Mouse (Mus musculus): ENCODE results near the gene Map3k10. TPM values are rescaled to one million over a fixed set of nuclear protein-coding genes. Genes with fewer than 3 reads are reported as not detected.

The Map3k10 gene
- polyA plus RNA-seq, 1 experiment, result 22.4 TPM

DNA sequence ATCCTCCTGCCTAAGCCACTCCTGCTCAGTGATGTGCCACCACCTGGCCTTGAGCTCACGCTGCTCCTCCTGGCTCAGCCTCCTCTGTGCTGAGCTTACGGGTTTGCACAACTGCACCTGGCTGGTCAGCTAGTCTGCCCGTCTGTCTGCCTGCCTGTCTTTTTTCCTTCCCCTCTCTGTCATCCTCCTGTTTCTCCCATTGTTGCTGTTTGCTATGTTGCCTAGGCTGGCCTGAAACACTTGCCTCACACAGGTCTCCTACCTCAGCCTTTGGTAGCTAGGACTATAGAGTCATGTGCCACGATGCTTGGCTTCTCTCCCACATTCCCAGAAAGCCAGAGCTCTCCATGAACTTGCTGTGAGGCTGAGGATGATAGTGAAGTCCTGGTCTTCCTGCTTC is 61.5 kb downstream of the Map3k10 start:
- Histone ChIP-seq H3K9me3 (no peaks in the 10 kb centered on the region), H3K36me3 (replicated peaks; ENCODE audit: low read length) (peaks cover 86% of the 10 kb centered on the region), H3K4me3 (replicated peaks) (peak overlapping the region; percentile 76), H3K4me1 (peaks cover 95% of the 10 kb centered on the region), H3K27me3 (replicated peaks) (no peaks in the 10 kb centered on the region)
- TF ChIP-seq FLI1 (IDR thresholded peaks at IDR 0.05; ENCODE audit: low read length), result no peak
- TF ChIP-seq GATA1 (IDR thresholded peaks at IDR 0.05; ENCODE audit: borderline replicate concordance, low read length), result no peak

DNA sequence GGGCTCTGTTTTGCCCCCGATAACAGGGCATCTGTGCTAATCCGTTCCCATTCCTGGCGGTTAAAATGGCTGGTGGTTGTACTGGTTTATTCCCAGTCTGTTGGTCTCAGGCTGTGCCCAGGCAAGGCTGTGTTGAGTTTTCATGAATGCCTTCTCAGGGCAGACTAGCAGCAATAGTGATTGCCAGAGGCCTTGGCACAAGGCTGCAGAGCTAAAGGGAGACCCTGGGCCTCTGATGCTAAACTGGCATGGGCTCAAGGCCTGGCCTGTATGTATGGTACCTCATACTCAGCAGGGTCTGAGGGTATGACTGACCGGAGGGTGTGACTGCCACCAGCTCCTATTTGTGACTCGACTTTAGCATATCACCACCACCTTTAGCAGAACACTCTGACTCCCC is 63.5 kb downstream of the Map3k10 start:
- Histone ChIP-seq H3K4me3 (replicated peaks) (peak overlapping the region; percentile 33), H3K27me3 (replicated peaks) (no peaks in the 10 kb centered on the region), H3K4me1 (peaks cover 96% of the 10 kb centered on the region), H3K36me3 (replicated peaks; ENCODE audit: low read length) (peaks cover 86% of the 10 kb centered on the region), H3K9me3 (no peaks in the 10 kb centered on the region)
- TF ChIP-seq GATA1 (IDR thresholded peaks at IDR 0.05; ENCODE audit: borderline replicate concordance, low read length), result no peak
- no peak for TF ChIP-seq FLI1 (IDR thresholded peaks at IDR 0.05; ENCODE audit: low read length)

DNA sequence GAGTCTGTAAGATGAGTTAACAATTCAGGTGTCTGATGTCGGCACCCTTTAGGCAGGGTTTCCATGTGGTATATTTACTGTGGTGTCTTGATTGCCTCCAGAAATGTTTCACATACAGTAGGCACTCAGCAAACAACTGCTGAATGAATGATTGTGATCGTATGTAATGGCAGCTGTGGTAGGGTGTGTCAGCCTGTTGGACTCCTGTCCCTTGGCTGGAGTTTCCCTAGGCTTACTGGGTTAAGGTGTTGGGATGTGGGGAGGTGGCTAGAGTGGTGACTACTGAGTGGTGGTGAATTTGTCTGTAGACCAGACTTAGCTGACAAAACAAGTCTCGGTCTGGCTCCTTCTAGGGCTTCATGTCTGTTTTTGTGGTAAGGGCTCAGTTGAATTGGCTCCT is 64.0 kb downstream of the Map3k10 start:
- H3K27me3 ChIP-seq (replicated peaks), result no peaks in the 10 kb centered on the region
- H3K9me3 ChIP-seq, result no peaks in the 10 kb centered on the region
- peaks cover 97% of the 10 kb centered on the region for H3K4me1 ChIP-seq
- no peak for TF ChIP-seq FLI1 (IDR thresholded peaks at IDR 0.05; ENCODE audit: low read length)
- TF ChIP-seq GATA1 (IDR thresholded peaks at IDR 0.05; ENCODE audit: borderline replicate concordance, low read length), result no peak
- peaks cover 87% of the 10 kb centered on the region for H3K36me3 ChIP-seq (replicated peaks; ENCODE audit: low read length)
- H3K4me3 ChIP-seq (replicated peaks), result peak overlapping the region; percentile 79

DNA sequence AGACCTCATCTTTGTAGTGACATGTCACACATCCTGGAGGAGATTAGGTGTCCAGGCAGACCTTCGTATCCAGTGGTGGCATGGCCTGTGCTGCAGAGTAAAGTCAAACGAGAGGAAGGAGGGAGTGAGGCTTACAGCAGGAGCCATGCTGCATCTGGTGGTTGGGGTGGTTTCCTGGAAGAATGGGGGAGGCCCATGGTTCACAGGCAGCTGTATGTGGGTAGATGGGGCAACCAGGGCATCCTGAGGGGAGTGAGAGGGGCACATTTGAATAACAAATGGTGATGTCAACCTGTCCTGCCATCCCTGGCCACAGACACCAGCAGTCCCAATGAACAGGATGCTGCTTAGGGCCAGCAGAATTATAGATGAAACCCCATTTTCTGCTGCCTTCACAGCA is 64.7 kb downstream of the Map3k10 start:
- H3K4me3 ChIP-seq (replicated peaks), result peak overlapping the region; percentile 79
- peaks cover 89% of the 10 kb centered on the region for H3K36me3 ChIP-seq (replicated peaks; ENCODE audit: low read length)
- TF ChIP-seq GATA1 (IDR thresholded peaks at IDR 0.05; ENCODE audit: borderline replicate concordance, low read length), result no peak
- TF ChIP-seq FLI1 (IDR thresholded peaks at IDR 0.05; ENCODE audit: low read length), result peak; percentile 30; the same call in 1 of the 2 replicates
- H3K9me3 ChIP-seq, result no peaks in the 10 kb centered on the region
- H3K4me1 ChIP-seq, result peaks cover 100% of the 10 kb centered on the region
- H3K27me3 ChIP-seq (replicated peaks), result no peaks in the 10 kb centered on the region

DNA sequence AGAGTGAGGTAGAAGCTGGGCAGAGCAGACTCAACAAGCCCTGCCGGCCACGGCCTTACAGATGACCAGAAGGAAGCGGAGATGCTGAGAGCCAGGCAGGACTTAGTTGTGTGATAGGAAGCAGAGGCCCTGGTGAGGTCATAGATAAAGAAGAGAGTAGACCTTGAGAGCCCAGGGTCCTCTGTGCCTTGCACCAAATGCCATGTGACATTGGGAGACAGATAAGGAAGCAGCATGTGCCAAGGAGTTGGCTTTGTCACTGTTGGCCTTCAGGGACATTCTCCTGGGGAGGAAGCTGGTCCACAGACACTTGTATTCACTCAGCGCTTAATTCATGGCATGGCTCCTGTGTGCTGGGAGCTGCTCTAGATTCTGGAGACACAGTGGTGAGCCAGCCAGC is 65.1 kb downstream of the Map3k10 start:
- Histone ChIP-seq H3K27me3 (replicated peaks) (no peaks in the 10 kb centered on the region), H3K4me3 (replicated peaks) (peak overlapping the region; percentile 79), H3K4me1 (peaks cover 100% of the 10 kb centered on the region), H3K9me3 (no peaks in the 10 kb centered on the region), H3K36me3 (replicated peaks; ENCODE audit: low read length) (peaks cover 89% of the 10 kb centered on the region)
- TF ChIP-seq FLI1 (IDR thresholded peaks at IDR 0.05; ENCODE audit: low read length) (no peak), GATA1 (IDR thresholded peaks at IDR 0.05; ENCODE audit: borderline replicate concordance, low read length) (peak; percentile 24; the same call in 1 of the 3 replicates)

DNA sequence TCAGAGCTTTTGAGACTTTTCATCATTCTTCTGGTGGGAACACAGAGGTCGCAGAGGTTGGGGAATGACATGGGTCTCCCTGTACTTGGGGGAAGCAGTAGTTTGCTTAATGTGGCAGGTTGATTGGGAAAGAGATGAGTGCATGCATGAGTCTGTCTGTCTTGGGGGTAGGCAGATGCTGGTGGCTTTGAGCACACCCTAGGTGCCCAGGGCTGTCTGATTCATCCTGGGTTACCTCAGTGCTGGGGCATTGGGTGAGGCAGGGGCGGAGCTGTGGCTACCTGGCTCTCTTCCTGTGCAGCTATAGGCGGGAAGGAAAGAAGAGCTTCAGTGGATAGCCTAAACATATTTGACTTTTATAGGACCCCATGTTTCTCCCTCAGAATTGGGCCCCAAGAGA is 66.3 kb downstream of the Map3k10 start:
- no peaks in the 10 kb centered on the region for H3K9me3 ChIP-seq
- no peaks in the 10 kb centered on the region for H3K27me3 ChIP-seq (replicated peaks)
- peaks cover 91% of the 10 kb centered on the region for H3K36me3 ChIP-seq (replicated peaks; ENCODE audit: low read length)
- no peak for TF ChIP-seq FLI1 (IDR thresholded peaks at IDR 0.05; ENCODE audit: low read length)
- TF ChIP-seq GATA1 (IDR thresholded peaks at IDR 0.05; ENCODE audit: borderline replicate concordance, low read length), result no peak
- peak overlapping the region; percentile 50 for H3K4me3 ChIP-seq (replicated peaks)
- H3K4me1 ChIP-seq, result peaks cover 100% of the 10 kb centered on the region

DNA sequence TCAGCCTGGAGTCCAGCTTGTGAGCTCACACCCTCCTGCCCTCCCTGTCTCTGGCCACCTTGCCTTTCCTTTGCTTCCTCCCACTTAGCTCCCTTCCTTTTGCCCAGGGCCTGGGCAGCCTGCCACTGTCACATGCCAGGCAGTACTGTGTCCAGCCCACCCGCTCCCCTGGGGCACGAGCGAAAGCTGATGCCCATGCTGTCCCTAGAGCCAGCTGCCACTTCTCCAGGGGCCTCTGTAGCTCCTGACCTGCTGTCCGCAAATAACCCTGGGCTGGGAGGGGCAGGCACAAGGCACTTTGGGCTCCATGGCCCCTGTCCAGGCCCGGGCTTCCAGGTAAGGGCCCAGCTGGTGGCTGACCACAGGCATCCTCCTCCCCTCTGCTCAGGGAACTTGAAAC is 66.8 kb downstream of the Map3k10 start:
- Histone ChIP-seq H3K4me3 (replicated peaks) (peak overlapping the region; percentile 53), H3K36me3 (replicated peaks; ENCODE audit: low read length) (peaks cover 91% of the 10 kb centered on the region), H3K27me3 (replicated peaks) (no peaks in the 10 kb centered on the region), H3K4me1 (peaks cover 100% of the 10 kb centered on the region), H3K9me3 (no peaks in the 10 kb centered on the region)
- no peak for TF ChIP-seq FLI1 (IDR thresholded peaks at IDR 0.05; ENCODE audit: low read length)
- TF ChIP-seq GATA1 (IDR thresholded peaks at IDR 0.05; ENCODE audit: borderline replicate concordance, low read length), result no peak

DNA sequence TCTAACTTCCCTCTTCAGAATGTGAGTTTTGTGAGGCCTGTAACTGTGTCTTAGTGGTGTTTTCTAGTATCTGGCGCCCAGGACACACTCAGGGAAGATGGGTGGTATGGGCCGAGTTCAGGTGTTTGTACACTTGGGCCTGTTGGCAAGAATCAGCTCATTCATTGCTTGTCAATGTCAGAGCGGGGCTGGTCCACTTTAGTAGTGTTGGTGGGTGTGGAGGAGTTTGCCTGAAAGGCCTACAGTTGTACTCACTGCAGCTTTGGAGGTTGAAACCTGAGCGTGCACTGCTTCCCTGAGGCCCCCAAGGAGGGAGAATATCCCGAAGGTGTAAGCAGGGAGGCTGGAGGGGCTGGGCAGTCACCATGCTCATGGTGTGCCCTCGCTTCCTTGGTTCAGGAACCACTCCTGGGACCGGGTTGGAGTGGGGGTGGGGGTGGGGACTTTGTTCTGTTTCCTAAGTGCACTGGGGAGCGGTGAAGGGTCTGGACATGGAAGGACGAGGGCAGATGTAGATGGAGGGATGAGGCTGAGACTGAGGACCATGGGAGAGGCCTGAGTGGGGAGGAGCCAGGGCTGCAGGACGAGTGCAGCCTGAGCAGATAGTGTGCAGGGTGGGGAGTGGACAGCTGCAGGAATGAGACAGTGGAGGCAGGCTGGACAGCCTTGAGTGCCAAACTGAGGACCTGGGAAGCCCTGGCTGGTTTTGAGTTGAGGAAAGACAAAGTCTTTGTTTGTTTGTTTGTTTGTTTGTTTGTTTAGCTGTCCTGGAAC is 67.7 kb downstream of the Map3k10 start:
- TF ChIP-seq GATA1 (IDR thresholded peaks at IDR 0.05; ENCODE audit: borderline replicate concordance, low read length), result no peak
- TF ChIP-seq FLI1 (IDR thresholded peaks at IDR 0.05; ENCODE audit: low read length), result no peak
- Histone ChIP-seq H3K4me3 (replicated peaks) (peak overlapping the region; percentile 82), H3K27me3 (replicated peaks) (no peaks in the 10 kb centered on the region), H3K36me3 (replicated peaks; ENCODE audit: low read length) (peaks cover 89% of the 10 kb centered on the region), H3K9me3 (no peaks in the 10 kb centered on the region), H3K4me1 (peaks cover 100% of the 10 kb centered on the region)

Other genes with a start within 250 kb of the Map3k10 start
- gene Sptbn4, start 226.9 kb downstream of the Map3k10 start, polyA plus RNA-seq (2012; ENCODE audit: insufficient read depth, low replicate concordance), result 0.27 and 0.45 TPM in 2 replicates
- 330 and 332 TPM in 2 replicates for gene Blvrb, start 226.6 kb downstream of the Map3k10 start, polyA plus RNA-seq (2012; ENCODE audit: insufficient read depth, low replicate concordance)
- 28.2 and 88.9 TPM in 2 replicates for gene Sertad3, start 200.8 kb downstream of the Map3k10 start, polyA plus RNA-seq (2012; ENCODE audit: insufficient read depth, low replicate concordance)
- gene Sertad1, start 187.7 kb downstream of the Map3k10 start, polyA plus RNA-seq (2012; ENCODE audit: insufficient read depth, low replicate concordance), result 159 and 273 TPM in 2 replicates
- 1.7 and 1.8 TPM in 2 replicates for gene Prx, start 175.3 kb downstream of the Map3k10 start, polyA plus RNA-seq (2012; ENCODE audit: insufficient read depth, low replicate concordance)
- 1.6 and 2.1 TPM in 2 replicates for gene Hipk4, start 151.3 kb downstream of the Map3k10 start, polyA plus RNA-seq (2012; ENCODE audit: insufficient read depth, low replicate concordance)
- 66.2 and 97.1 TPM in 2 replicates for gene Pld3, start 121.4 kb downstream of the Map3k10 start, polyA plus RNA-seq (2012; ENCODE audit: insufficient read depth, low replicate concordance)
- 19.6 and 32.1 TPM in 2 replicates for gene 2310022A10Rik, start 121.4 kb downstream of the Map3k10 start, polyA plus RNA-seq (2012; ENCODE audit: insufficient read depth, low replicate concordance)
- 72.3 and 86.4 TPM in 2 replicates for gene Akt2, start 83.0 kb downstream of the Map3k10 start, polyA plus RNA-seq (2012; ENCODE audit: insufficient read depth, low replicate concordance)
- not detected in 2 replicates for gene Ttc9b, start 20.7 kb downstream of the Map3k10 start, polyA plus RNA-seq (2012; ENCODE audit: insufficient read depth, low replicate concordance)
- gene Zfp607b, start 14.7 kb upstream of the Map3k10 start, polyA plus RNA-seq (2012; ENCODE audit: insufficient read depth, low replicate concordance), result 0.03 TPM in 1 of 2 replicates, not detected in the other
- gene Zfp60, start 56.8 kb upstream of the Map3k10 start, polyA plus RNA-seq (2012; ENCODE audit: insufficient read depth, low replicate concordance), result not detected in 2 replicates
- 0.03 TPM in 1 of 2 replicates, not detected in the other for gene Zfp626, start 132.6 kb upstream of the Map3k10 start, polyA plus RNA-seq (2012; ENCODE audit: insufficient read depth, low replicate concordance)
- not detected in 2 replicates for gene Zfp59, start 164.0 kb upstream of the Map3k10 start, polyA plus RNA-seq (2012; ENCODE audit: insufficient read depth, low replicate concordance)
- gene Zfp607a, start 182.9 kb upstream of the Map3k10 start, polyA plus RNA-seq (2012; ENCODE audit: insufficient read depth, low replicate concordance), result not detected in 2 replicates

Measured in megakaryocyte, embryonic 14.5 days (primary cell).